Mouse (Mus musculus) bone marrow macrophage, adult 2 months (primary cell): ENCODE measurements at regions not wholly inside any gene's neighbourhood (a gene's known extent, or its start where the extent isn't known, plus 50 kb on each side); places are given as distances from the start of the nearest gene placed in this dataset.

Experiments used
- CTCF ChIP-seq: IDR thresholded peaks from 2 replicates; pipeline ENCODE4 v1.5.1; 2012; ENCODE audit warnings: low read depth, mild to moderate bottlenecking, low read length, moderate library complexity
- POLR2A ChIP-seq: IDR thresholded peaks from 2 replicates; pipeline ENCODE4 v1.6.1; 2012; ENCODE audit warnings: mild to moderate bottlenecking, low read depth, low read length, borderline replicate concordance

GRCm38 (mm10) chr15:60601885-60602284 is 251.7 kb downstream of the Fam84b start:
- TF ChIP-seq CTCF (no peak), POLR2A (no peak)
